Mouse (Mus musculus): ENCODE results near the gene Mink1.

DNA sequence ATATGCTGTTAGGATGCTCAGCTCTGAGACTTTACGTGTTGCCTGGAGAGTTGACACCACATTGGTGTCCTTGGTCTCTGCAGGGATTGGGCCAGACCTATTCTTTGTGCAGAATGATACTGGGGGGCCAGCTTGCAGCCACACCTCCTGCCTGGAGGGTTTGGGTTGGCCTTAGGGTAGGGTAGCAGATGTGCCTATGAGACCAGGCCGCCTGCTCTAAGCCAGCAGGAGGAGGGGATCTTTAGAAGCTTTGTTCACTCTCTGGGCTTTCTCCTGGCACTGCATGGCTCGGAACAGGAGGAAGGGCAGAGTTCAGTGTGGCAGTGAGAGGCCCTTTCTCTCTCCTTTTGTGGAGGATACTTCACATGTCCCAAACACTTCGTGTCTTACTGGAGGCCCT lies 33.4 kb downstream of the Mink1 start:
- TF ChIP-seq ZNF384 (IDR thresholded peaks at IDR 0.05; ENCODE audit: low read depth, low read length) (no peak), ZC3H11A (IDR thresholded peaks at IDR 0.05; ENCODE audit: borderline replicate concordance, low read depth, low read length) (no peak), CHD2 (IDR thresholded peaks at IDR 0.05; ENCODE audit: low read depth, low read length) (no peak), HCFC1 (IDR thresholded peaks at IDR 0.05; ENCODE audit: borderline replicate concordance, insufficient read depth, low read length) (no peak)

Data from ES-E14 (cell line).